Mouse (Mus musculus) lung, postnatal 0 days (tissue): Measurements from ENCODE around the gene Hist1h2ah.

Experiments
- CTCF ChIP-seq: IDR thresholded peaks from 2 replicates; pipeline ENCODE4 v1.5.1; 2016; ENCODE audit warnings: antibody characterized with exemption, mild to moderate bottlenecking
- EP300 ChIP-seq: IDR thresholded peaks from 2 replicates; pipeline ENCODE4 v1.6.1; 2016; ENCODE audit warnings: antibody characterized with exemption, mild to moderate bottlenecking, control low read depth

- TF ChIP-seq CTCF = no peak
- TF ChIP-seq EP300 = no peak
Observed at GRCm38 (mm10) chr13:22049041-22049440, 13.7 kb upstream of the Hist1h2ah start.
